Mouse (Mus musculus) monocyte, adult 2 months (primary cell): ENCODE results near the gene D5Ertd579e.
A peak's percentile ranks its signal among the peaks of the same experiment; 100 is the strongest.

Source experiments
- DNase-seq, 2 experiments: peaks; one replicate each; pipeline ENCODE4 v3.0.0; 2022; ENCODE audit warnings: low spot score in 2 of 2, low read depth in 1 of 2

The D5Ertd579e gene

GRCm38 (mm10) chr5:36720710-36721375, 25.0 kb upstream of the D5Ertd579e start:
- no peak for DNase-seq

- no peak for DNase-seq
These were observed 24.4 kb upstream of the D5Ertd579e start for GRCm38 (mm10) chr5:36720219-36720618.

- DNase-seq, result no peak
These were observed 23.8 kb upstream of the D5Ertd579e start for GRCm38 (mm10) chr5:36719601-36720000.

GRCm38 (mm10) chr5:36719135-36719534, 23.3 kb upstream of the D5Ertd579e start:
- no peak for DNase-seq

GRCm38 (mm10) chr5:36717889-36718288, 22.1 kb upstream of the D5Ertd579e start:
- no peak for DNase-seq

GRCm38 (mm10) chr5:36716816-36717215, 21.0 kb upstream of the D5Ertd579e start:
- DNase-seq, result no peak

GRCm38 (mm10) chr5:36714832-36715231, 19.0 kb upstream of the D5Ertd579e start:
- no peak for DNase-seq

GRCm38 (mm10) chr5:36713693-36714092, 17.9 kb upstream of the D5Ertd579e start:
- no peak for DNase-seq

- peak; percentile 49 to 76 for DNase-seq
These were observed 17.0 kb upstream of the D5Ertd579e start for GRCm38 (mm10) chr5:36712553-36713534.

- peak in 1 of 2 experiments; percentile 25 for DNase-seq
These were observed 16.0 kb upstream of the D5Ertd579e start for GRCm38 (mm10) chr5:36711863-36712262.

GRCm38 (mm10) chr5:36705792-36706191, 10.0 kb upstream of the D5Ertd579e start:
- DNase-seq, result no peak

- no peak for DNase-seq
These were observed 9.6 kb upstream of the D5Ertd579e start for GRCm38 (mm10) chr5:36705390-36705789.

GRCm38 (mm10) chr5:36704684-36705083, 8.9 kb upstream of the D5Ertd579e start:
- no peak for DNase-seq

GRCm38 (mm10) chr5:36700939-36701620, 5.3 kb upstream of the D5Ertd579e start:
- DNase-seq, result no peak

- no peak for DNase-seq
These were observed 2.9 kb upstream of the D5Ertd579e start for GRCm38 (mm10) chr5:36698689-36699088.

- DNase-seq, result no peak
These were observed 2.3 kb upstream of the D5Ertd579e start for GRCm38 (mm10) chr5:36698067-36698670.

GRCm38 (mm10) chr5:36696504-36697300, 878 bp upstream of the D5Ertd579e start:
- no peak for DNase-seq

- DNase-seq, result no peak
These were observed 819 bp downstream of the D5Ertd579e start for GRCm38 (mm10) chr5:36695005-36695404.

- DNase-seq, result no peak
These were observed 2.2 kb downstream of the D5Ertd579e start for GRCm38 (mm10) chr5:36693651-36694050.

- DNase-seq, result no peak
These were observed 4.4 kb downstream of the D5Ertd579e start for GRCm38 (mm10) chr5:36691423-36691822.
